Mouse (Mus musculus) olfactory bulb, adult 2 months (tissue): ENCODE measurements around the gene Enho.

Experiments
- CTCF ChIP-seq: fragments of 200-500 bp; IDR thresholded peaks from 2 replicates; pipeline ENCODE4 v1.5.1; 2012; ENCODE audit warnings: low read depth, mild to moderate bottlenecking, low read length, moderate library complexity; ENCODE audit not compliant: insufficient read depth
- POLR2A ChIP-seq: fragments of 200-500 bp; IDR thresholded peaks from 2 replicates; pipeline ENCODE4 v1.6.1; 2012; ENCODE audit warnings: mild to moderate bottlenecking, low read depth, low read length, moderate library complexity; ENCODE audit not compliant: insufficient read depth

- no peak for TF ChIP-seq POLR2A
- TF ChIP-seq CTCF, result no peak
Observed at GRCm38 (mm10) chr4:41678863-41679262, 38.7 kb upstream of the Enho start.
